Mouse (Mus musculus) thymus, adult 2 months (tissue): ENCODE results near the gene Vmn1r53.

Experiments
- CTCF ChIP-seq: fragments of 200-500 bp; IDR thresholded peaks from 2 replicates; pipeline ENCODE4 v1.5.1; 2012; ENCODE audit warnings: mild to moderate bottlenecking, control low read depth, low read length, moderate library complexity, borderline replicate concordance; ENCODE audit not compliant: control insufficient read depth, poor library complexity, insufficient read depth; ENCODE audit errors: extremely low read depth
- POLR2A ChIP-seq: fragments of 200-500 bp; IDR thresholded peaks from 2 replicates; pipeline ENCODE4 v1.6.1; 2012; ENCODE audit warnings: mild to moderate bottlenecking, low read length, control low read depth, moderate library complexity; ENCODE audit not compliant: control insufficient read depth, poor library complexity, insufficient read depth; ENCODE audit errors: extremely low read depth

- no peak for TF ChIP-seq CTCF
- TF ChIP-seq POLR2A, result no peak
Observed at GRCm38 (mm10) chr6:90174508-90174907, 49.7 kb downstream of the Vmn1r53 start, which contains the start of gene Vmn1r52.
